Mouse (Mus musculus): Measurements from ENCODE around the gene Clcf1.

Clcf1 gene

DNA sequence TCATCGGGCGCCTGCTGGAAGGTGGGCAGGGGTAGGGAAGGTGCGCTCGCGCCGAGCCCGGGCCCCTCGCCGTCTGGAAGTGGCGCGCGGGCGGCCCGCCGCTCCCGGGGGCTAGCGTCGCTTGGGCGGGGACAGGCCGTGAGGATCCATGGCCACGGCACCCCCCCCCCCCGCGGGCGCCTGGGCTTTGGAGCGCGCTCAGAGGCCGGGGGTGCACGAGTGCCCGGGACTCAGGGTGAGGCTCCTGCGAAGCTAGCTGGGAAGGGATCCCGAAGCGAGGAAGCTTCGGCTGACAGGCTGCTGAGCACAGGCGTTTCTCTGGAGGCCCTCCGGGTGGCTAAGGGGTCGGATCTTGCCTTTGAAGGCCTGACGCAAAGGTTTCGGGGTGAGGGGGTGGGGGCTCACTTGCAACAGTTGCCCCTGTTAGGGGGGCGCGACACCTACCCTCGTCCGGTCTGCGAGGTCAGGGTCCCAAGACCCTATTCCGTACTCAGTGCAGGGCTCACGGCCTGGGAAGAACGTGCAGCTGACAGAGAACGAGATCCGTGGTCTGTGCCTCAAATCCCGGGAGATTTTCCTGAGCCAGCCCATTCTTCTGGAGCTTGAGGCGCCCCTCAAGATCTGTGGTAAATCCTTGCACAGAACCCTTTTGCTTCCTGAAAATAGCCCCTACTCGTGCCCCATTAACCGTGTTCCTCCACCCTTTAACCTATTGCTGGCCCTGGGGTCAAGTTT lies 21.6 kb upstream of the Clcf1 start:
- DNase-seq (ENCODE audit: low read depth, low spot score), result no peak

DNA sequence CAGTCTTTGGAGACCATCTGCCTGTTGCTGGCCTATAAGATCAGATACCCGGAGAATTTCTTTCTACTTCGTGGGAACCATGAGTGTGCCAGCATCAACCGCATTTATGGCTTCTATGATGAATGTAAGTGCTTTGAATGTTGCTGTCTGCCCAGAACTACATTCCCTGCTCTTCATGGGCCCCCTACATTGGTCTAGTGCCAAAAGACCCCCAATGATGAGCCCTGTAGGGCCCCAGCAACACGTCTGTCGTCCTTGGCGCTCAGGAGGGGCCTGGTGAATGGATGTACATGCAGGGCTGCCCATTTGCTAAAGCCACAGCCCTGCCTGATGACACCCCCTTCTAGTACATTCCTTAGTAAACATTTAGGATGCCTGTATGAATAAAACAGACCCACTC lies 20.9 kb upstream of the Clcf1 start:
- no peak for DNase-seq (ENCODE audit: low read depth, low spot score)

DNA sequence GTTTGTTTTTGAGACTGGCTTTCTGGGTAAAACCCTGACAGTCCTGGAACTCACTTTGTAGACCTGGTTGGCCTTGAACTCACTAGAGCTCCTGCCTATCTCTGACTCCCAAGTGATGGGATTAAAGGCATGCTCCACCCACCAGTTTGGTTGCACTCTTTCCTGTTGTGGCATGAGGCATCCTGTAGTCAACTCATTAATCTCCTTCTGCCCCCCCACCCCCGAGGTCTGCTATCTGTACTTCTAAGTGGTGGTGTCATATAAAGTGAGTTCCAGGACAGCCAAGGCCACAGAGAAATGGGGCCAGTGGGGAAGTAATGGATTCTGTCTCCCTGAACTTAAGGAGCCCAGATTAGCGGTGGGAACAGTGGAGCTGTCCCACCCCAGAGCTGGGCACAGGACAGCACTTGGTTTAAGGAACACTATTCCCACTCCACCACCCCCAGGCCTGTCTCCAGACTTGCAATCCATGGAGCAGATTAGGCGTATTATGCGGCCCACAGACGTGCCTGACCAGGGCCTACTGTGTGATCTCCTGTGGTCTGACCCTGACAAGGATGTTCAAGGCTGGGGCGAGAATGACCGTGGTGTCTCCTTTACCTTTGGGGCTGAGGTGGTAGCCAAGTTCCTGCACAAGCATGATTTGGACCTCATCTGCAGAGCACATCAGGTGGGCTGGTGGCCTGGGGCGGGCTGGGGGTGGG lies 19.9 kb upstream of the Clcf1 start:
- no peak for DNase-seq (ENCODE audit: low read depth, low spot score)

DNA sequence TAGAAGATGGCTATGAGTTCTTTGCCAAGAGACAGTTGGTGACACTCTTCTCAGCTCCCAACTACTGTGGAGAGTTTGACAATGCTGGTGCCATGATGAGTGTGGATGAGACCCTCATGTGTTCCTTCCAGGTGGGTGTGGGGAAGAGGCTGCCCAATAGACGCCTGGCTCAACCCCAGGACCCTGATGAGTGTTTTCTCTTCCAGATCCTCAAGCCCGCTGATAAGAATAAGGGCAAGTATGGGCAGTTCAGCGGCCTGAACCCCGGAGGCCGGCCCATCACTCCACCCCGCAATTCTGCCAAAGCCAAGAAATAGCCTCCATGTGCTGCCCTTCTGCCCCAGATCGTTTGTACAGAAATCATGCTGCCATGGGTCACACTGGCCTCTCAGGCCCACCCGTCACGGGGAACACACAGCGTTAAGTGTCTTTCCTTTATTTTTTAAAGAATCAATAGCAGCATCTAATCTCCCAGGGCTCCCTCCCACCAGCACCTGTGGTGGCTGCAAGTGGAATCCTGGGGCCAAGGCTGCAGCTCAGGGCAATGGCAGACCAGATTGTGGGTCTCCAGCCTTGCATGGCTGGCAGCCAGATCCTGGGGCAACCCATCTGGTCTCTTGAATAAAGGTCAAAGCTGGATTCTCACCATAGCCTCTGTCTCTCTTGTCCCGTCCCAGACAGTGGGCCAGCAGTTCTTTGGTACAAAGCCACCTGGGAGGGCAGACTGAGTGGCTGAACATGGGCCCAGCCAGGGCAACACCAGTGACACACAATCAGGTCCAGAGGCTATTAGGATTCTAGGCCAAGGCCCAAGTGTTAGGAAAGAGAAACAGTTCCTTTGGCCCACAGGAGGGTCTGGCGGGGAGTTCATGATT lies 19.0 kb upstream of the Clcf1 start:
- DNase-seq (ENCODE audit: low read depth, low spot score), result no peak

DNA sequence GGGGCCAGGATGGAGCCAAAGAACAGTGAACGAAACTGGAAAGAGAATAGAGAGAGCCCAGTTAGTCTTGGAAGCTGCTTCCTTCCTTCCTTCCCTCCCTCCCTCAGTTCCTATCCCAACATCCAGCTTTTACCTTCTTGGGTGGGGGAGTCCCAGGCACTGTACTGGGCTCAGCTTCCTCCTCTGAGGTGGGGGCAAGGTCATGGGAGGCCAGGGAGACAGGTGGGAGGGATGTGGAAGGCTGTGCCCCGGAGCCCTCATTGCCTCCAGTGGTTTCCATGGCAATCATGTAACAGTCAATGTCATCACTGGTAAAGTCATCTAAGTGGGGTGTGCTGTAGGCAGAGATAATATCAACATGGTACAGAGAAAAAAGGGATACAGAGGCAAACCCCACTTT lies 18.0 kb upstream of the Clcf1 start:
- no peak for DNase-seq (ENCODE audit: low read depth, low spot score)

DNA sequence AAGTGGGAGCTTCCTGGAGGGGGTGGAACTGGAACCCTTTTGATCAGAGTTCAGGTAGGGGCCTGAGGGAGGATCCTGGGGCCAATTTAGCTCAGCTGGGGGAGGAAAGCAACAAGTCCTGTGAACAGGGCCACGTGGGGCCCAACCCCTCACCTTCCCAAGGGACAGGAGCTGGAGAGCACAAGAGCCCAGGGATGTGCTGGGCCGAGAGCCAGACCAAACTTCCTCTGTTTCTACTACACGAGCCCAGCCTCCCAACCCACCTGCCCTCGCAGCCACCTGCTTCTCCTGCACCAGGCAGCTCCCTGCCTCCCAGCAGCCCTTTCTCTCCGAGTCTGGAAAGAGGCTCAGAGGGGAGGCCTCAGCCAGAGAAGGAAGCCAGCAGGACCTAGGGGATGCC lies 17.5 kb upstream of the Clcf1 start:
- DNase-seq (ENCODE audit: low read depth, low spot score), result no peak

DNA sequence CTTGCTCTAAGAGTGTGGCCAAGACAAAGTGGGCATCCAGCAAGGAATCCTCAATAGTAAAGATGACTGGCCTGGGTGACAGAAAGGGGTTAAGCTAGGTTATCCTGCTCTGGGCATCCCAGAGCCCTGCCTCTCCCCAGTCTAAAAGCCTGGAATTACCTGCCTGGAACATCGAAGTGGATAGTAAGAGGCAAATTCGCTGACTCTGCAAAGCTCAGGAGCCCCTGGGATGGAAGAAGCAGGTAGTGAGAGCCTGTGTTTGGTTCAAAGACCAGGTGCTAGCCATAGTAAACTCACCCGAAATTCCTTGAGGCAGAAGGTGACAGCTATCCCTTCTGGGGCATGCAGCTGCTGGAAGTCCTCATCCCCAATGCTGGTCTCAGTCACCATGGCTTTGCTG lies 16.9 kb upstream of the Clcf1 start:
- DNase-seq (ENCODE audit: low read depth, low spot score), result no peak

DNA sequence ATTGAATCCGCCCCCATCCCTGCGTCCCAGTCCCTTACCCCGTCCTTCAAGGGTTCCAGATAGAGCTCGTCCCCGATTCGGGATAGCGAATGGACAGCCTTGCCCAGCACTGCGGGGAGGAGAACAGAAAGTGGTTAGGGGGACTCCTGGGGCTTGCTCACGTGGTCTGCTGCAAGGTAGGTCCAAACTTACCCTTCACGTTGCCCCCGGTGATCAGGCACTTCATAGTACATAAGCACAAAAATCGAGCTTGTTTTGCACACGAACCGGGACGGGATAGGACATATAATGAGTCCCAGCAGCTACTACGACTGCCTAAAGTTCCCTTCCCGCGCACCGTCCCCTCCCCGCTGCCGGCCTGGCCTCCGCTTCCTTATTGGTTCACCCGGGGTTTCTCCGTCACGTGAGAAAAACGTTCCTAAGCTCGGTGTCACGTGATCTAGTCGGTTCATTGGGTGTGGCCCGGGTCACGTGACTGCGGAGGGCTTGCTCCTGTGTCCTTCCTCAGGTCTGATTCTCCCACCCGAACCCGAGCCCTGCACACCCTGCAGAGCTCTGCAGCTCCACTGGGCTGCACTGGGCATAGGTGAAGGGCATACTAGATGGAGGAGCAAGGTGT lies 12.6 kb upstream of the Clcf1 start, which contains the start of gene Rad9a:
Rad9a (minus strand) TSS at position 372 of the 619 bp plus-strand sequence.
- peak; percentile 97 for DNase-seq (ENCODE audit: low read depth, low spot score)

DNA sequence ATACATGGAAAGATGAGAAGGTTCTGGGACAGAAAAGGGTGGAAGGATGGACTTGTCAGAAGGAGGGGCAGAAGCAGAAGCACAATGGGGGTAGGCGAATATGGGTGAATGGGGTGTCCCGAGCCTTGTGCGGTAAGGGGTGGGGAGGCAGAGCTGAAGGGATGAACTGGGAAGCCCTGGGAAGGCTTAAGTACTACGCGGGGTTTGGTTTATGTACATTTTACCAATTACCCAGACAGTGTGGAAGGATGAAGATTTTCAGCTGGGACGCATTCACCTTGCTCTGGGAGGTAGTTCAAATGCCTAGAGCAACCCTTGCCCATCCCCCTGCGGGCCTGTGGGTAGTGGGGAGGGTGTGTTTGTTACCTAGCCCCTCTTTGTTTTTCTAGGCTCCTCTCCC lies 11.9 kb upstream of the Clcf1 start:
- no peak for DNase-seq (ENCODE audit: low read depth, low spot score)

DNA sequence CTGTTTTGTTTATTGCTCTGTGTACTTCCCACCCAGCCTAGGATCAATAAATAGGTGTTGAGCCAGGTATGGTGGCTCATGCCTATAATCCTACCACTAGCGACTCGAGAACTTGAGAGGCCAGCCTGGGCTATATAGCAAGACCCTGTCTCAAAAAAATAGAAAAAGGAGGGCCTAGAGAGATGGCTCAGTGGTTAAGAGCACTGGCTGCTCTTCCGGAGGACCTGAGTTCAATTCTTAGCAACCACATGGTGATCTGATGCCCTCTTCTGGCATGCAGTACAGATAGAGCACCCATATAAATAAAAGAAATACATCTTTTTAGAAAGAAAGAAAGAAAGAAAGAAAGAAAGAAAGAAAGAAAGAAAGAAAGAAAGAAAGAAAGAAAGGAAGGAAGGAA lies 10.9 kb upstream of the Clcf1 start:
- no peak for DNase-seq (ENCODE audit: low read depth, low spot score)

DNA sequence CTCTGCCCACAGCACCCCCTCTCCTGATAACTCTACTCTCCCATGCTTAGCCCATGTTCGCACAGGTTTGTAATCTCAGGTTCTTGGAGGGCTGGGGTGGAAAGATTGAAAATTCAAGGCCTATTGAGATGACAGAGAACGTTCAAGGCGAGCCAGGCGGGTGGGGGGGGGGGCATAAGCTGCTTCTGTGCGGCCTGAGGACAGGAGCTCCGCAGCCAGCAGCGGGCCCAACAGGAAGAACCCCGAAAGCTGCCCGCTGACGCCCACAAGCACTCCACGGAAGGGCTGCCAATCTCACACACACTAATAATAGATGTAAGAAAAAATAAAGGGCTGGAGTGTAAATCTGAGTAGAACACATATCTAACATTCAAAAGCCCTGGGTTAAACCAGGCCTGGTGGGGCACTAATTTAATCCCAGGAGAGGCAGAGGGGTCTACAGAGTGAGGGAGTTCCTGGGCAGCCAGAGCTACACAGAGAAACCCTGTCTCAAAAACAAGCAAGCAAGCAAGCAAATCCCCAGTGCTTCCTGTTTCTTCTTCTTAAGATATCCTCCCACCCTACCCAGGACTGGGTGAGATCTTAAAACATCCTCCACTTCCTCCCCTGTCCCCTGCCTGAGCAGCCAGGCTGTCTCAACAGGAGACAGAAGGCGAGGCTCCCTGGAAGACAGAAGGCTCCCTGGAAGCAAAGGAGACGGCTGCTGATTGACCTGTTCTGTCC lies 10.3 kb upstream of the Clcf1 start:
- DNase-seq (ENCODE audit: low read depth, low spot score), result no peak

DNA sequence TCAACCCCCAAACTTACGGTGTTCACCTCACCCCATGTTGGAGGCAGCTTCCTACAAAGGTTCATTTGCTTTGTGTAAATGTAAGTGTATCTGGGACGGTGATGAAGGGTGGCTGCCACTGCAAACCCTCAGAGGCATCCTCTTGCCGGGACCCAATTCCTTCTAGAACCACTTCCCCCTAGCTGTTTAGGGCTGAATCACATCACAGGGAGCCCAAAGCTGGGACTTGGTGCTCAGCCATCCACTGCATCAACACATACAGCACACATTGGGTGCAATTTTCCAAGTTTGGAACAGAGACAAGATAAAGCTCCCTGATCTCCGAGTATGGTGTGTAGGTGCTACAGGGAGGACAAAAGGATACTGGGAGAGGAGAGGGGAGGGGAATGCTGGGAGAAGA lies 9.1 kb upstream of the Clcf1 start:
- DNase-seq (ENCODE audit: low read depth, low spot score), result no peak

DNA sequence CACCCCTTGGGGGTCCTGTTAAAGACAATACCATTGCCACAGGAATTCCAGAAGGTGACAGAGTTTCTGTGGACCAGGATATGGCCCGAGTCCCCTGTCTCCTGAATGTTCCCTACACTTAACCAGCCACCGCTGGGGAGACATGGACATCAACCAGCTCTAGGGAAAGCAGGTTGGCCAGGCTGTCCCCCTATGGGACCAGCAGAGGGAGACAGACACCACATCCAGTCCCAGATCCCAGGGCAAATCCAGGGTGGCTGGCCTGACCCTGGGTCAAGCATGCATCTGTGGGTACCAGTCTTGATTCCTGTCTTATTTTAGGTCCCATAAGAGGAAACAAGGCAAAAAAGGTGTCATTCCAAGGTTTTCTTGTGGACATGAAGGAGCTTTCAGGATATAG lies 7.1 kb upstream of the Clcf1 start:
- no peak for DNase-seq (ENCODE audit: low read depth, low spot score)

DNA sequence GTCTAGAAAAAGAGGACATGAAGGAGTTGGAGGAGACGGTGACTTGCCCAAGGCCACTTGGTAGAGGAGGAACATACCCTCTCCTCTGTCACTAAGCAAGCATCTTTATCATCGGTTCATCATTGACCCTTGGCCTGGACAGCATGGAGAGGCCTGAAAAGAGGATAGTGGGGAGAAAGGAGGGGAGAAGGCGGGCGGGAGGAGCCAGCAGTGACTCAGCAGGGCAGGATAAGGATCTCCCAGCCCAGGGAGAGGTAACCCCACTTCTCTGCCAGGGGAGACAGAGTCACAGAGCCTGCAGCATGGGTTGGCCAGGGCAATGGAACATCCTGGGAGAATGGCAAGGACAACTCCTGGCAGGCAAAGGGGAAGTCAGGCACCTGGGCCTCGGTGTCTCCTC lies 5.5 kb upstream of the Clcf1 start:
- DNase-seq (ENCODE audit: low read depth, low spot score), result no peak

DNA sequence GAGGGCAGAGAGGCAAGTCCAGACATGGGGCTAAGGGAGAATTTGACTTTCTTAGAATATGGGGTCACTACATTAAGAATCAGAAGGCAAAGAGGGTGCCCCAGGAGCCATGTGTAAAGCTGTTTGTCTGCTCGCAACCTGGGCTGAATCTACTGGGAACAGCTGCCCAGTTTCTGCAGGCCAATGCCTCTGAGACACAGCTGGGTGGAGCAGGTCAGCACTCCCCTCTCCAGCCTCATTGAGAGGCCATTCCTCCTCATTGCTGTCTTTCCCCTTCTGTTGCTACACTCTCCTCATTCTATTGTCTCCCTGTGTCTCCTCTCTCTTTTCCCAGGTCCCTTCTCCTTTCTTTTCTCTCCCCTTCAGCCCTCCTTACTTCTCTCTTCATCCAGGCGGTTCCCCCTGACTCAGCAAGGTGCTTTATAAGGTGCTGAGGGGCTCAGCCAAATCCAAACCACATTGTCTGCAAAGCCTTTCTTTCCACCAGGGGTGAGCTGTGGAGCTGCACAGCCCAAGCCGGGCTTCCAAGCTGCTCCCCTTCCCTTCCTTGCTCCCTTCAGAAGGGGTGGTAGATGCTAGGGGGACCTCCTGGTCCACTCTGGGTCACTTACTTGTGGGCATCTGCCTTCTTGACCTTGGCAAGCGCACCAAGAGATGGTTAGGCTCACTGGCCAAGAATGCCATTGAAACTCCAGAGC lies 2.0 kb upstream of the Clcf1 start:
- DNase-seq (ENCODE audit: low read depth, low spot score), result no peak

DNA sequence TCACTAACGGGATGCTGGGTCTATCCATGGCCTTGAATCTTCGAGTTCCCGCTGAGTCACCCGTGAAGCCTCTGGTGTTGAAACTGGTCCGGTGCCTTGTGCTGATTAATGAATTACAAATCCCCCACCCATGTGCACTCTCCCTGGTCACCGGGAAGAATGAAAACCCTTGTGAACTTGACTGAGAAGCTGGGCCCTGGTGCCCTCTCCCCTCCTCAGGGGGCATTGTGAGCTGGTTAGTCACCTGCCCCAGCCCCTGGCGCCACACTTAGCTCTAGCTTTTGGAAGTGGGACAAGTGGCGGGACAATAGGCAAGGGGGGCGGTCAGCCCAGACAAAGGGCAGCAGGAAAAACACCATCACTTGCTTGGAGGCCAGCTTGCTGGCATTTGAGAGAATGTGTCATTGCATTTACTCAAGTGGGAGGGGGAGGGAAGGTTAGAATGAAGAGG lies 489 bp upstream of the Clcf1 start:
- no peak for DNase-seq (ENCODE audit: low read depth, low spot score)

DNA sequence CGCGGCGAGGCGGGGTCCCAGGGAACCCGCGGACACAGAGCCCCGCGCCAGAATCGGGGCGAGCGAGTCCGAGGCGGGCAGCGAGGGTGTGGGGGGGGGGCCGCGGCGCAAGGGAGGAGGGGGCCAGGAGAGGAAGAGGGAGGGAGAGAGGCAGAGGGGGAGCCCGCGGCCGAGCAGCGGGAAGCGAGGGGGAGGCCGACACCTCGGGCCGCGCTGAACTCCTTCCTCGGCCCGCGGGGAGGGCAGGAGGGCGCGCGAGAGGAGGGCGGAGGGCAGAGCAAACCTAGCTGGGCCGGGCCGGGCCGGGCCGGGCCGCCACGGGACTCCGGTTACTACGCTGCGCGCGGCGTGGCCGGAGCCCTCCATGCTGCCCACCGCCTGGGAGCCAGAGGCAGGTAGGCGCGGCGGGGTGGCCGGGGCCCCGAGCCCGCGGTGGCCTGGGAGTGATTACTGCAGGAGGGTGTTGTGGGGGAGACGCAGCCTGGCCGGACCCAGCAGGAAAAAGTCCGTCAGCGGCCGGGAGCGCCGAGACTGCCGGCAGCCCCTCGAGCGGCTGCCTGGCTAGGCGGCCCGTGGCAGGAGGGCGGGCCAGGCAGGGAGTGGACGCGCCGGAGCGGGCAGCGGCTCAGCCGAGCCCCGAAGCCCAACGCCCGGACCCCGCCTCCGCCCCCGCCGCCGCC lies 873 bp downstream of the Clcf1 start:
- DNase-seq (ENCODE audit: low read depth, low spot score), result no peak

DNA sequence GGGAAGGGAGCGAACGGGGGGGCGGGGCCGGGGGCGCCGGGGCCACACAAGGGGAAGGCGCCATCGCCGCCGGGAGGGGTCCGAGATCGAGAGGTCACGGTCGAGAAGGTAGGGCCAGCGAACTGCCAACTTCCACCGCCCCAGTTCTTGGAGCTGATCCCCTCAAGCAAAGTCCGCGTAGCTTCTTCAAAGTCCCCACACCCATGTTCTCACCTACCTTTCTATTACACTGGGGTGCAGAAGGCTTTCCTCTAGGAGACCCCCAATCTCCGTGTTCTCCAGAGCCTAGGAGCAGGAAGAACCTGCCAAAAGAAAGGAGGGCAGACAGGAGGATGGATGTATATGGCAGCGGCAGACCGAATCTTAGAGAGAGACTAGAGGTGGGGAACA lies 1.4 kb downstream of the Clcf1 start:
- no peak for DNase-seq (ENCODE audit: low read depth, low spot score)

DNA sequence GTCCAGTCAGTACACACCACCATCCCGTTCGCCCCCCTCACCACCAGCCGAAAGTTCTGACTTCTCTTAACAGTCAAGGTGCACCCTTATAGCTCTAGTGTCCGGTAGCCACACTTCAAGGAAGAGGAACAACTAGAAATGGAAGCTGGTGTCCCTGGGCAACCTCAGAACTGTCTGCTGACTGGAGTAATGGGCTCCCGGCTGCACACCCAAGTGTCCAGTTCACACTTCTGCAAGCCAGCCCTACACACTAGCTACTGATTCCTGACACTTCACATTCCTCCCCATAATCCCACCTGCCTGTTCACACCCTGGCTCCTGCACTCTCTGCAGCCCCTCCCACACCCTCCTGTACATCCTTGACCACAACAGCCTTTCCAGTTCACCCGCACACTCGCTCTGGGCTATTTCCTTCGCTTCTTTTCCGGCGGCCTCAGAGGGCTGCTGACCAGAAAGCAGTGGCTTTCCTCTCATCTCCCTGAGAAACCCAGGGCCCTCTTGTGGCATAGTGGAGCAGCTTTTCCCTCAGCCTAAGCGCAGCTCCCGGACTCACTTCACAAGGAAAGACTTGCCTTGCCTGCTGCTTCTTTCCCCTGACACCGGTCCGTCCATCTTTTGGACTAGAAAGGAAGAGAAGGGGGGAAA lies 2.1 kb downstream of the Clcf1 start:
- DNase-seq (ENCODE audit: low read depth, low spot score), result no peak

DNA sequence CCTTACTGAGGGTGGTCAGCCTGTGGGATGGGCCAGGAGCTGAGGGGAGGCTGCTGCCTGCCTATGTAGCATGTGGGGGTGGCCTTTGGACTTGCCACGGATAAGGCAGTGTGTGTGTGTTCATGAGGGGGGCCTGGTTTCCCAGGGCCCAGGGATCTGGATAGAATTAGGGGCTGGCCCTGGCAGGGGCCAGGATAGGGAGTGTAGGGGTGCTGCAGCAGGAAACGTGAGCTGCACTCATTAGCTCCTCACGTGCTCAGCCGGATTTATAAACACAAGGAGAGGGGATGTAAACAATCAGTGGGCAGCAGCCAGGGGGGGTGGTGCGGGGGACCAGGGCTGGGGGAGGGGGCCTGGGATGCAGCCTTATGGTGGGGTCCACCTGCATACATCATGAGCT lies 3.1 kb downstream of the Clcf1 start:
- DNase-seq (ENCODE audit: low read depth, low spot score), result no peak

Measured in c-Kit-negative CD71-positive TER-119-positive erythroid progenitor cells, embryonic 14.5 days (primary cell).